ENCODE assay signal across 27 mouse cellular contexts in the genomic region with DNA sequence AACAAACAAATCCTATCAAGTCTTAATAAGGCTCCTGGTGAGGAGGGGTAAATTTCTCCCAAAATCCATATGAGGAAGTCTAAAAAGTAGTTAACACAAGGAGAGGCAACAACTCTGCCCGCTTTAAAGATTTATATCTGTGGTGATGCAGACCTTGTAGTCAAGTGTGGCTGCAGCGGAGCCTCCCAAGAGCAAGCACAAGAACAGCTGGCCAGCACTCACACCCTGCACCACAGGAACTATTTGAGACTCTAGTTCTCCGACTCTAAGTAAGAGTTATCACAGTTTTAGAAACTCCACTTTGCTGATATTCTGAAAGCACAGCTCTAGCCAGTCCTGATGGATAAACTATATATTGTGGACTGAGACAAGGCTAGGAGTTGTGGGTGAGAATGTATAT.
DNase-seq lines count a peak whose midpoint lies in the region; ATAC-seq lines count a peak whose summit lies in the region.
"Had no signal": no experiment of that assay in that cellular context is flagged by ENCODE, and none has a peak within 500 bp of the region (broad histone marks: within the 10 kb centered on the region; RNA-seq: fewer than 3 reads in every experiment).

No protein-coding gene starts in this region.

- 73% methylated on average over 3 of the region's 3 CpGs for WGBS in heart, embryonic 11.5 days (ENCODE audit: insufficient replicate concordance)

- H3K4me1 ChIP-seq in heart, embryonic 11.5 days (ENCODE audit: control insufficient read depth, insufficient read depth, low read length) = no peaks in the 10 kb centered on the region; the same call in 1 of the 2 replicates
- H3K4me1 ChIP-seq: embryonic facial prominence, embryonic 15.5 days; forebrain, embryonic 10.5 days; forebrain, embryonic 12.5 days had no signal

- ATAC-seq in heart, embryonic 11.5 days (replicated peaks; ENCODE audit: insufficient number of reproducible peaks, low FRiP score, low TSS enrichment) = no peak
- ATAC-seq: activated CD4-positive, CD25-positive, alpha-beta regulatory T cell, adult 4 months; CD4-positive, CD25-positive, alpha-beta regulatory T cell, adult 4 months; forebrain, embryonic 14.5 days; forebrain, embryonic 16.5 days; Patski had no signal

- H3K27me3 ChIP-seq in heart, embryonic 11.5 days (ENCODE audit: control insufficient read depth, insufficient read depth, low read length) = no peaks in the 10 kb centered on the region
- H3K27me3 ChIP-seq: CH12.LX; embryonic facial prominence, embryonic 13.5 days; embryonic facial prominence, embryonic 15.5 days; forebrain, embryonic 12.5 days; Patski had no signal

- no peak overlapping the region for H3K9ac ChIP-seq in heart, embryonic 11.5 days (ENCODE audit: low read depth, low read length)
- H3K9ac ChIP-seq: embryonic facial prominence, embryonic 13.5 days; embryonic facial prominence, embryonic 15.5 days; forebrain, embryonic 12.5 days had no signal

- DNase-seq in heart, adult 11 months = peak; percentile 76
- peak; percentile 5 for DNase-seq in testis, postnatal 10 days (ENCODE audit: low spot score)
- no peak for DNase-seq in testis, postnatal 14 days (ENCODE audit: low spot score)
- no peak for DNase-seq in left cerebral cortex, postnatal 10 days (ENCODE audit: extremely low spot score in 1 of 2, low spot score in 2 of 2)
- DNase-seq: adrenal gland, adult 8-10 months; adrenal gland, postnatal 14 days; adrenal gland, postnatal 36 days; B cell, adult 2 months; cerebellum, adult 11-12 months; cerebellum, adult 2 months; cerebellum, adult 9-10 months; cerebellum, postnatal 10 days; cerebellum, postnatal 25 days; embryo, embryonic 11 days had no signal

- no peaks in the 10 kb centered on the region for H3K36me3 ChIP-seq in heart, embryonic 11.5 days (ENCODE audit: control insufficient read depth, insufficient read depth, low read length)
- H3K36me3 ChIP-seq: embryonic facial prominence, embryonic 13.5 days; embryonic facial prominence, embryonic 15.5 days; forebrain, embryonic 10.5 days; forebrain, embryonic 12.5 days had no signal

- no peak overlapping the region for H3K4me2 ChIP-seq in heart, embryonic 11.5 days
- H3K4me2 ChIP-seq: embryonic facial prominence, embryonic 13.5 days; embryonic facial prominence, embryonic 15.5 days; forebrain, embryonic 12.5 days had no signal

- no peak overlapping the region for H3K4me3 ChIP-seq in heart, embryonic 11.5 days (ENCODE audit: low read depth, low read length)
- H3K4me3 ChIP-seq: embryonic facial prominence, embryonic 13.5 days; embryonic facial prominence, embryonic 15.5 days; erythroblast, embryonic 14.5 days; forebrain, embryonic 10.5 days; forebrain, embryonic 12.5 days had no signal

- H3K27ac ChIP-seq in heart, embryonic 11.5 days (ENCODE audit: low read depth, low read length) = no peak overlapping the region
- H3K27ac ChIP-seq: embryonic facial prominence, embryonic 13.5 days; embryonic facial prominence, embryonic 15.5 days; forebrain, embryonic 10.5 days; forebrain, embryonic 12.5 days had no signal

- intact Hi-C loops in left cerebral cortex, postnatal 10 days (cut with DNase I) = no loop called here

- H3K9me3 ChIP-seq in heart, embryonic 11.5 days (replicated peaks; ENCODE audit: control insufficient read depth, low read length) = no peaks in the 10 kb centered on the region
- H3K9me3 ChIP-seq: embryonic facial prominence, embryonic 13.5 days; embryonic facial prominence, embryonic 15.5 days; forebrain, embryonic 12.5 days; G1E had no signal

Comparison
In these comparisons a context has a peak if more than half of its experiments do, and no peak if none do; other contexts are left out.
1. DNase-seq: peak in heart, adult 11 months (single experiment) and testis, postnatal 10 days (single experiment); none in testis, postnatal 14 days (single experiment) and left cerebral cortex, postnatal 10 days (0 of 2).